ENCODE assay signal across 19 mouse cellular contexts in genomic region chrX:92740026-92740425, GRCm38 (mm10).
DNase-seq lines count a peak whose midpoint lies in the region.
"Had no signal": no experiment of that assay in that cellular context is flagged by ENCODE, and none has a peak within 500 bp of the region (broad histone marks: within the 10 kb centered on the region; RNA-seq: fewer than 3 reads in every experiment).

No protein-coding gene starts in this region.

- peak; percentile 1 for DNase-seq in layer of hippocampus, adult 9-11 months
- no peak for DNase-seq in layer of hippocampus, postnatal 25 days (ENCODE audit: extremely low spot score in 1 of 2, low spot score in 1 of 2)
- peak; percentile 1 for DNase-seq in right cerebral cortex, adult 18-20 months
- no peak for DNase-seq in right cerebral cortex, postnatal 25 days
- DNase-seq in brain, adult 2 months (ENCODE audit: low read depth, low spot score): peak; percentile 51
- no peak for DNase-seq in retina, embryonic 14.5 days (ENCODE audit: low spot score)
- no peak for DNase-seq in testis, postnatal 10 days (ENCODE audit: low spot score)
- DNase-seq: adrenal gland, postnatal 10 days; adrenal gland, postnatal 36 days; cerebellum, adult 11-12 months; cerebellum, adult 8-10 months; cerebellum, postnatal 10 days; cerebellum, postnatal 36 days; embryo, embryonic 11 days; forebrain, postnatal 0 days; gastrocnemius, adult 2 months; gastrocnemius, postnatal 14 days; heart, adult 11 months; heart, postnatal 4 days had no signal

Comparison
In these comparisons a context has a peak if more than half of its experiments do, and no peak if none do; other contexts are left out.
1. DNase-seq: peak in layer of hippocampus, adult 9-11 months (single experiment), right cerebral cortex, adult 18-20 months (single experiment) and brain, adult 2 months (single experiment); none in layer of hippocampus, postnatal 25 days (0 of 2), right cerebral cortex, postnatal 25 days (single experiment), retina, embryonic 14.5 days (single experiment) and testis, postnatal 10 days (single experiment).